Mouse (Mus musculus) adrenal gland, postnatal 0 days (tissue): ENCODE data around the gene Svs6. TPM values are rescaled to one million over a fixed set of nuclear protein-coding genes. Genes with fewer than 3 reads are reported as not detected.

Experiments used
- microRNA-seq: library from miRNA; unstranded; fragments of <30 nt; microRNA quantifications from one replicate; pipeline ENCODE4, GENCODE M21; 2016; ENCODE audit warnings: borderline replicate concordance; ENCODE audit not compliant: insufficient number of aligned reads
- polyA plus RNA-seq: library from polyadenylated mRNA; unstranded; fragments of >200 nt; fragmentation: Nextera tagmentation; extraction: Ambion mirVana; gene quantifications from 2 replicates; pipeline ENCODE4 v1.2.1, GENCODE M21; 2015

The Svs6 gene
- polyA plus RNA-seq: not detected in 2 replicates

GRCm38 (mm10) chr2:164316451-164316850, at the start of gene Svs6:
Svs6 (plus strand) TSS chr2:164316751.

GRCm38 (mm10) chr2:164278359-164278758, 38.2 kb upstream of the Svs6 start, which contains the start of gene Svs4:
Svs4 (minus strand) TSS chr2:164278459.

DNA sequence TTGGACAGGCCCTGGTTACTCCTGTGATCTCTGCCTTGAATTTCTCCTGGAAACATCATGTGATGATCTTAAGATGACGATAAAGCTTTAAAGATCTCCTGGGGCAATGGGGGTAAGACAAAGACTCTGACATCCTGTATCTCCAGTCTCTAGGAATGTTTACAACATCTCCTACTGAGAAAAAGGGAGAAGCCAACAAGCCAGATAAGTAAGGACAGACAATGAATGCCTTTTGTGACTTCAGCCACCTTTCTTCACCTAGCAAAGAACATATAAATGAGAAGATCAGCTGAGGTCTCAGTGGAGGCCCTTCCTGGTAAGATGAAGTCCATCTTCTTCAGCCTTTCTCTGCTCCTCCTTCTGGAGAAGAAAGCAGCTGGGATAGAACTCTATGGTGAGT, 27.6 kb upstream of the Svs6 start, which contains the start of gene Svs3a:
Gene Svs3a, plus strand, starts transcription at position 301 of the 400 bp plus-strand sequence.

GRCm38 (mm10) chr2:164332440-164332839, 15.9 kb downstream of the Svs6 start, which contains the start of gene Svs5:
Svs5 (plus strand) TSS chr2:164332740.

Small RNA genes within 50 kb of the gene (microRNA-seq; reads per million reads assigned to microRNA genes)
- gene Mir7678: not detected

Other genes starting within 250 kb of the Svs6 start
- 10.2 and 10.4 TPM in 2 replicates for gene Stk4, start 246.4 kb upstream of the Svs6 start, polyA plus RNA-seq
- gene Tomm34, start 245.6 kb upstream of the Svs6 start, polyA plus RNA-seq: 31.1 and 47.5 TPM in 2 replicates
- gene Kcns1, start 145.6 kb upstream of the Svs6 start, polyA plus RNA-seq: 0.23 TPM in 1 of 2 replicates, not detected in the other
- 0.09 TPM in 1 of 2 replicates, not detected in the other for gene Wfdc5, start 134.0 kb upstream of the Svs6 start, polyA plus RNA-seq
- gene Wfdc12, start 126.1 kb upstream of the Svs6 start, polyA plus RNA-seq: 0.33 and 1.1 TPM in 2 replicates
- gene Wfdc15a, start 116.6 kb upstream of the Svs6 start, polyA plus RNA-seq: 0.41 TPM in 1 of 2 replicates, not detected in the other
- gene Wfdc15b, start 95.1 kb upstream of the Svs6 start, polyA plus RNA-seq: 2.6 and 3.9 TPM in 2 replicates
- gene Svs2, start 78.3 kb upstream of the Svs6 start, polyA plus RNA-seq: not detected in 2 replicates
- gene Svs3b, start 60.1 kb upstream of the Svs6 start, polyA plus RNA-seq: not detected in 2 replicates
- not detected in 2 replicates for gene Svs4, start 38.3 kb upstream of the Svs6 start, polyA plus RNA-seq
- not detected in 2 replicates for gene Svs3a, start 27.5 kb upstream of the Svs6 start, polyA plus RNA-seq
- 0.23 TPM in 1 of 2 replicates, not detected in the other for gene Svs5, start 16.0 kb downstream of the Svs6 start, polyA plus RNA-seq
- gene Slpi, start 72.3 kb downstream of the Svs6 start, polyA plus RNA-seq: 86.2 and 166 TPM in 2 replicates
- gene Rbpjl, start 86.4 kb downstream of the Svs6 start, polyA plus RNA-seq: 0.21 and 0.22 TPM in 2 replicates
- 3.6 and 5.5 TPM in 2 replicates for gene Matn4, start 88.4 kb downstream of the Svs6 start, polyA plus RNA-seq
- 50.7 and 62.6 TPM in 2 replicates for gene Sdc4, start 127.1 kb downstream of the Svs6 start, polyA plus RNA-seq
- gene Sys1, start 140.2 kb downstream of the Svs6 start, polyA plus RNA-seq: 49.8 and 57.1 TPM in 2 replicates
- gene Gm20458, start 144.2 kb downstream of the Svs6 start, polyA plus RNA-seq: 16.1 and 24.0 TPM in 2 replicates
- not detected in 2 replicates for gene Trp53tg5, start 157.0 kb downstream of the Svs6 start, polyA plus RNA-seq
- 7.4 and 25.1 TPM in 2 replicates for gene Dbndd2, start 169.4 kb downstream of the Svs6 start, polyA plus RNA-seq
- 60.4 and 73.4 TPM in 2 replicates for gene Pigt, start 180.8 kb downstream of the Svs6 start, polyA plus RNA-seq
- 3.7 and 24.5 TPM in 2 replicates for gene Wfdc2, start 245.7 kb downstream of the Svs6 start, polyA plus RNA-seq